Mouse (Mus musculus) MEL (cell line): ENCODE results near the gene Hck. TPM values are rescaled to one million over a fixed set of nuclear protein-coding genes. Genes with fewer than 3 reads are reported as not detected.

Experiments
- DNase-seq: peaks from one replicate; pipeline ENCODE4 v3.0.0; 2011; ENCODE audit warnings: low read depth, low spot score
- H3K27ac ChIP-seq: 2 replicates; pipeline ENCODE4 v1.5.1; 2012; ENCODE audit warnings: low read depth, mild to moderate bottlenecking, control low read depth, low read length, moderate library complexity; ENCODE audit not compliant: control insufficient read depth
- H3K27me3 ChIP-seq, 2 experiments: fragments of 150-350 bp in 1 of 2; sonication (generic) in 1 of 2; 2 replicates each; pipeline ENCODE4 v1.6.1; 2012; ENCODE audit warnings: low read length in 2 of 2, mild to moderate bottlenecking in 2 of 2, improper control_type of control experiment in 1 of 2, moderate library complexity in 1 of 2; ENCODE audit not compliant: insufficient read depth in 2 of 2, control insufficient read depth in 1 of 2
- H3K36me3 ChIP-seq, 2 experiments: 2 replicates each; pipeline ENCODE4 v1.6.1; 2012 to 2014; ENCODE audit warnings: low read length in 2 of 2, improper control_type of control experiment in 1 of 2, inconsistent platforms in 1 of 2, mild to moderate bottlenecking in 1 of 2; ENCODE audit not compliant: insufficient read depth in 2 of 2, control insufficient read depth in 1 of 2
- H3K4me1 ChIP-seq, 2 experiments: fragments of 150-350 bp in 1 of 2; sonication (generic) in 1 of 2; 2 replicates each; pipeline ENCODE4 v1.6.1; 2012; ENCODE audit warnings: low read length in 2 of 2, improper control_type of control experiment in 1 of 2, mild to moderate bottlenecking in 1 of 2; ENCODE audit not compliant: insufficient read depth in 2 of 2, control insufficient read depth in 1 of 2
- H3K4me3 ChIP-seq, 2 experiments: fragments of 150-350 bp in 1 of 2; sonication (generic) in 1 of 2; 2 replicates each; pipeline ENCODE4 v1.5.1; 2012; ENCODE audit warnings: low read depth in 2 of 2, low read length in 2 of 2, mild to moderate bottlenecking in 2 of 2, moderate library complexity in 2 of 2, control low read depth in 1 of 2, improper control_type of control experiment in 1 of 2; ENCODE audit not compliant: control insufficient read depth in 1 of 2, insufficient read depth in 1 of 2
- H3K79me2 ChIP-seq: 2 replicates; pipeline ENCODE4 v1.6.1; 2012; ENCODE audit warnings: mild to moderate bottlenecking, low read length, moderate library complexity; ENCODE audit not compliant: control insufficient read depth, poor library complexity, insufficient read depth
- H3K9ac ChIP-seq: 2 replicates; pipeline ENCODE4 v1.6.1; 2012; ENCODE audit warnings: low read depth, mild to moderate bottlenecking, control low read depth, low read length, moderate library complexity; ENCODE audit not compliant: control insufficient read depth, poor library complexity, severe bottlenecking
- H3K9me3 ChIP-seq: fragments of 150-350 bp; sonication (generic); replicated peaks from 2 replicates; pipeline ENCODE4 v1.6.1; 2012; ENCODE audit warnings: mild to moderate bottlenecking, low read length, improper control_type of control experiment, moderate library complexity; ENCODE audit not compliant: insufficient read depth
- BHLHE40 ChIP-seq: IDR thresholded peaks from 2 replicates; pipeline ENCODE4 v1.6.1; 2012; ENCODE audit warnings: low read depth, mild to moderate bottlenecking, inconsistent platforms, low read length, improper control_type of control experiment, borderline replicate concordance
- CHD1 ChIP-seq: IDR thresholded peaks from 2 replicates; pipeline ENCODE4 v1.6.1; 2012; ENCODE audit warnings: low read depth, mild to moderate bottlenecking, inconsistent platforms, low read length, improper control_type of control experiment
- CTCF ChIP-seq, 3 experiments: IDR thresholded peaks in 2 of 3; conservative IDR thresholded peaks in 1 of 3; 2 replicates each; pipeline ENCODE4 v1.5.1; 2011 to 2012; ENCODE audit warnings: low read length in 3 of 3, low read depth in 2 of 3, mild to moderate bottlenecking in 2 of 3, improper control_type of control experiment in 1 of 3, inconsistent platforms in 1 of 3, mixed read lengths in 1 of 3, moderate library complexity in 1 of 3; ENCODE audit not compliant: control insufficient read depth in 1 of 3, insufficient read depth in 1 of 3, poor library complexity in 1 of 3, severe bottlenecking in 1 of 3
- E2F4 ChIP-seq: IDR thresholded peaks from 2 replicates; pipeline ENCODE4 v1.6.1; 2011; ENCODE audit warnings: low read depth, low read length, improper control_type of control experiment, borderline replicate concordance
- ELF1 ChIP-seq: IDR thresholded peaks from 2 replicates; pipeline ENCODE4 v1.6.1; 2014; ENCODE audit warnings: low read depth, mild to moderate bottlenecking, inconsistent platforms, low read length, improper control_type of control experiment, moderate library complexity
- EP300 ChIP-seq, 2 experiments: IDR thresholded peaks; 2 replicates each; pipeline ENCODE4 v1.6.1; 2011; ENCODE audit warnings: improper control_type of control experiment in 2 of 2, low read length in 2 of 2, low read depth in 1 of 2, mild to moderate bottlenecking in 1 of 2
- ETS1 ChIP-seq: IDR thresholded peaks from 2 replicates; pipeline ENCODE4 v1.6.1; 2012; ENCODE audit warnings: low read depth, mild to moderate bottlenecking, inconsistent platforms, low read length, improper control_type of control experiment, moderate library complexity
- GABPA ChIP-seq: IDR thresholded peaks from 2 replicates; pipeline ENCODE4 v1.6.1; 2012; ENCODE audit warnings: low read depth, mild to moderate bottlenecking, inconsistent platforms, low read length, improper control_type of control experiment, moderate library complexity
- GATA1 ChIP-seq: IDR thresholded peaks from 2 replicates; pipeline ENCODE4 v1.6.1; 2011; ENCODE audit warnings: low read depth, low read length, improper control_type of control experiment
- HCFC1 ChIP-seq: IDR thresholded peaks from 2 replicates; pipeline ENCODE4 v1.6.1; 2012; ENCODE audit warnings: low read depth, mild to moderate bottlenecking, inconsistent platforms, low read length, improper control_type of control experiment, moderate library complexity
- JUND ChIP-seq: IDR thresholded peaks from 2 replicates; pipeline ENCODE4 v1.6.1; 2011; ENCODE audit warnings: low read depth, mild to moderate bottlenecking, improper control_type of control experiment, low read length
- KAT2A ChIP-seq: conservative IDR thresholded peaks from 2 replicates; pipeline ENCODE4 v1.6.1; 2012; ENCODE audit warnings: low read depth, low read length, improper control_type of control experiment, inconsistent platforms
- MAX ChIP-seq: IDR thresholded peaks from 2 replicates; pipeline ENCODE4 v1.6.1; 2011; ENCODE audit warnings: low read length, improper control_type of control experiment
- MAZ ChIP-seq: IDR thresholded peaks from 2 replicates; pipeline ENCODE4 v1.6.1; 2012; ENCODE audit warnings: low read depth, mild to moderate bottlenecking, inconsistent platforms, low read length, improper control_type of control experiment
- MXI1 ChIP-seq: IDR thresholded peaks from 2 replicates; pipeline ENCODE4 v1.6.1; 2011; ENCODE audit warnings: mild to moderate bottlenecking, low read depth, low read length, improper control_type of control experiment
- MYB ChIP-seq: IDR thresholded peaks from 2 replicates; pipeline ENCODE4 v1.6.1; 2011; ENCODE audit warnings: mild to moderate bottlenecking, low read depth, low read length, improper control_type of control experiment
- MYC ChIP-seq: IDR thresholded peaks from 2 replicates; pipeline ENCODE4 v1.6.1; 2011; ENCODE audit warnings: low read depth, mild to moderate bottlenecking, low read length, improper control_type of control experiment, moderate library complexity
- NRF1 ChIP-seq: IDR thresholded peaks from 2 replicates; pipeline ENCODE4 v1.6.1; 2014; ENCODE audit warnings: low read depth, mild to moderate bottlenecking, inconsistent platforms, low read length, improper control_type of control experiment, moderate library complexity; ENCODE audit not compliant: poor library complexity, insufficient read depth, severe bottlenecking
- POLR2A ChIP-seq, 2 experiments: IDR thresholded peaks; 2 replicates each; pipeline ENCODE4 v1.6.1; 2011 to 2012; ENCODE audit warnings: low read length in 2 of 2, mild to moderate bottlenecking in 2 of 2, control low read depth in 1 of 2, improper control_type of control experiment in 1 of 2, low read depth in 1 of 2, moderate library complexity in 1 of 2; ENCODE audit not compliant: control insufficient read depth in 1 of 2, insufficient read depth in 1 of 2, poor library complexity in 1 of 2
- POLR2AphosphoS5 ChIP-seq: IDR thresholded peaks from 2 replicates; pipeline ENCODE4 v1.6.1; 2012; ENCODE audit warnings: low read depth, borderline replicate concordance, mild to moderate bottlenecking, inconsistent platforms, low read length, moderate library complexity, mixed read lengths
- RAD21 ChIP-seq: IDR thresholded peaks from 2 replicates; pipeline ENCODE4 v1.6.1; 2011; ENCODE audit warnings: mild to moderate bottlenecking, low read depth, low read length, improper control_type of control experiment
- RCOR1 ChIP-seq: IDR thresholded peaks from 2 replicates; pipeline ENCODE4 v1.6.1; 2012; ENCODE audit warnings: low read depth, mild to moderate bottlenecking, inconsistent platforms, low read length, improper control_type of control experiment
- SIN3A ChIP-seq: IDR thresholded peaks from 2 replicates; pipeline ENCODE4 v1.6.1; 2012; ENCODE audit warnings: low read length, improper control_type of control experiment, inconsistent platforms
- SMC3 ChIP-seq: IDR thresholded peaks from 2 replicates; pipeline ENCODE4 v1.6.1; 2011; ENCODE audit warnings: low read depth, low read length, improper control_type of control experiment
- TAL1 ChIP-seq: IDR thresholded peaks from 2 replicates; pipeline ENCODE4 v1.6.1; 2012; ENCODE audit warnings: mild to moderate bottlenecking, inconsistent platforms, low read length, moderate library complexity, mixed read lengths
- TBP ChIP-seq: IDR thresholded peaks from 2 replicates; pipeline ENCODE4 v1.8.0; 2011; ENCODE audit warnings: low read depth, low read length, improper control_type of control experiment
- TCF12 ChIP-seq: IDR thresholded peaks from 2 replicates; pipeline ENCODE4 v1.6.1; 2014; ENCODE audit warnings: low read depth, mild to moderate bottlenecking, inconsistent platforms, low read length, improper control_type of control experiment, moderate library complexity
- USF2 ChIP-seq, 2 experiments: IDR thresholded peaks; 2 replicates each; pipeline ENCODE4 v1.6.1; 2011 to 2012; ENCODE audit warnings: improper control_type of control experiment in 2 of 2, low read length in 2 of 2, borderline replicate concordance in 1 of 2, inconsistent platforms in 1 of 2, low read depth in 1 of 2, mild to moderate bottlenecking in 1 of 2; ENCODE audit not compliant: insufficient read depth in 1 of 2
- ZC3H11A ChIP-seq: IDR thresholded peaks from 2 replicates; pipeline ENCODE4 v1.6.1; 2012; ENCODE audit warnings: low read depth, mild to moderate bottlenecking, inconsistent platforms, low read length, improper control_type of control experiment
- ZMIZ1 ChIP-seq: IDR thresholded peaks from 2 replicates; pipeline ENCODE4 v1.6.1; 2012; ENCODE audit warnings: low read depth, mild to moderate bottlenecking, inconsistent platforms, low read length, improper control_type of control experiment, moderate library complexity
- polyA plus RNA-seq, 2 experiments: library from polyadenylated mRNA; stranded (reverse) in 1 of 2; unstranded in 1 of 2; fragments of >175 nt in 1 of 2; fragments of >200 nt in 1 of 2; gene quantifications; 2 replicates each; pipeline versions ENCODE4 v1.2.1 to v1.2.4; 2012; ENCODE audit warnings: low replicate concordance in 2 of 2, low read depth in 1 of 2; ENCODE audit not compliant: insufficient read length in 2 of 2, insufficient read depth in 1 of 2, missing spikeins in 1 of 2
- total RNA-seq: library from RNA; depleted of rRNA; stranded (reverse); fragments of 300-350 nt; gene quantifications from 2 replicates; pipeline ENCODE4 v1.2.3, GENCODE M21; 2012

Hck gene
- total and polyA plus RNA-seq, 3 experiments = not detected

- no peak overlapping the region; a peak in 1 of 4 replicates for H3K4me3 ChIP-seq
- TF ChIP-seq TAL1 (peak; percentile 42), ZMIZ1 (no peak), ETS1 (peak; percentile 51), ELF1 (peak; percentile 70; the same call in 1 of the 2 replicates), JUND (no peak), GATA1 (peak; percentile 74), MYC (peak; percentile 71; the same call in 1 of the 2 replicates), E2F4 (no peak), TCF12 (peak; percentile 58), USF2 (IDR thresholded peaks at IDR 0.05; ENCODE audit: borderline replicate concordance in 1 of 2, insufficient read depth in 1 of 2, low read depth in 1 of 2, low read length in 2 of 2) (no peak), HCFC1 (0 out of 2 replicates have a peak, but pooled peaks have one; percentile 33), POLR2AphosphoS5 (no peak), SIN3A (peak; percentile 76; the same call in 1 of the 2 replicates), RCOR1 (peak; percentile 14; the same call in 1 of the 2 replicates), MAX (0 out of 2 replicates have a peak, but pooled peaks have one; percentile 61), TBP (peak; percentile 86), POLR2A (IDR thresholded peaks at IDR 0.05; ENCODE audit: control insufficient read depth in 1 of 2, insufficient read depth in 1 of 2, low read depth in 1 of 2, low read length in 2 of 2, poor library complexity in 1 of 2) (0 out of 4 replicates have a peak, but pooled peaks of 1 of the 2 experiments have one; percentile 26), MXI1 (peak; percentile 72), BHLHE40 (0 out of 2 replicates have a peak, but pooled peaks have one; percentile 40), EP300 (IDR thresholded peaks at IDR 0.05; ENCODE audit: low read depth in 1 of 2, low read length in 2 of 2) (peak; percentile 66 to 69; a peak in 3 of 4 replicates), CHD1 (no peak)
- peak overlapping the region; percentile 50 for H3K9ac ChIP-seq
- peak; percentile 92 for DNase-seq
- no peaks in the 10 kb centered on the region for H3K79me2 ChIP-seq
- peak overlapping the region; percentile 89 for H3K27ac ChIP-seq
- peaks cover 0 to 60% of the 10 kb centered on the region in 2 experiments; a peak in 3 of 4 replicates for H3K36me3 ChIP-seq
- H3K9me3 ChIP-seq = no peaks in the 10 kb centered on the region
- H3K27me3 ChIP-seq = no peaks in the 10 kb centered on the region
- H3K4me1 ChIP-seq = peaks cover 38 to 63% of the 10 kb centered on the region in 2 experiments
Measured at GRCm38 (mm10) chr2:153191242-153191641, 83.0 kb downstream of the Hck start.

GRCm38 (mm10) chr2:153194255-153194654 lies 86.0 kb downstream of the Hck start:
- H3K4me1 ChIP-seq = peaks cover 18 to 55% of the 10 kb centered on the region in 2 experiments
- H3K79me2 ChIP-seq = no peaks in the 10 kb centered on the region
- H3K27ac ChIP-seq = peak overlapping the region; percentile 52
- no peaks in the 10 kb centered on the region for H3K9me3 ChIP-seq
- H3K36me3 ChIP-seq = peaks cover 0 to 54% of the 10 kb centered on the region in 2 experiments; a peak in 3 of 4 replicates
- no peaks in the 10 kb centered on the region for H3K27me3 ChIP-seq
- no peak overlapping the region; the same call in 1 of the 2 replicates for H3K9ac ChIP-seq
- no peak overlapping the region for H3K4me3 ChIP-seq
- peak; percentile 86 for DNase-seq
- no peak for TF ChIP-seq E2F4
- TF ChIP-seq SMC3 = no peak
- TF ChIP-seq POLR2A (IDR thresholded peaks at IDR 0.05; ENCODE audit: control insufficient read depth in 1 of 2, insufficient read depth in 1 of 2, low read depth in 1 of 2, low read length in 2 of 2, poor library complexity in 1 of 2) = no peak
- no peak for TF ChIP-seq CTCF (IDR thresholded peaks at IDR 0.05 in 2 of 3, conservative IDR thresholded peaks at IDR 0.05 in 1 of 3; ENCODE audit: control insufficient read depth in 1 of 3, insufficient read depth in 1 of 3, low read depth in 2 of 3, low read length in 3 of 3, poor library complexity in 1 of 3, severe bottlenecking in 1 of 3)
- TF ChIP-seq TCF12 = peak; percentile 84
- TF ChIP-seq USF2 (IDR thresholded peaks at IDR 0.05; ENCODE audit: borderline replicate concordance in 1 of 2, insufficient read depth in 1 of 2, low read depth in 1 of 2, low read length in 2 of 2) = no peak
- peak; percentile 82 for TF ChIP-seq RCOR1
- TF ChIP-seq KAT2A = no peak
- TF ChIP-seq RAD21 = no peak
- no peak for TF ChIP-seq GABPA
- no peak for TF ChIP-seq BHLHE40
- TF ChIP-seq ZMIZ1 = no peak
- TF ChIP-seq NRF1 = no peak
- TF ChIP-seq MYB = no peak
- no peak for TF ChIP-seq ZC3H11A
- TF ChIP-seq MAX = peak; percentile 73
- 0 out of 2 replicates have a peak, but pooled peaks have one; percentile 23 for TF ChIP-seq MAZ
